Mouse (Mus musculus) embryonic fibroblast, embryonic 13.5 days (primary cell): Measurements from ENCODE around the gene Tecr. TPM values are rescaled to one million over a fixed set of nuclear protein-coding genes. Genes with fewer than 3 reads are reported as not detected.

Experiments
- H3K27ac ChIP-seq: 2 replicates; pipeline ENCODE4 v1.5.1; 2012; ENCODE audit warnings: low read length, control low read depth, inconsistent platforms; ENCODE audit not compliant: insufficient read depth
- H3K4me1 ChIP-seq: 2 replicates; pipeline ENCODE4 v1.6.1; 2011; ENCODE audit warnings: low read length; ENCODE audit not compliant: control insufficient read depth, insufficient read depth
- H3K4me3 ChIP-seq: 2 replicates; pipeline ENCODE4 v1.5.1; 2011; ENCODE audit warnings: mild to moderate bottlenecking, control low read depth, low read length; ENCODE audit not compliant: insufficient read depth
- CTCF ChIP-seq: IDR thresholded peaks from 2 replicates; pipeline ENCODE4 v1.5.1; 2011; ENCODE audit warnings: mild to moderate bottlenecking, control low read depth, low read length, moderate library complexity, borderline replicate concordance; ENCODE audit not compliant: insufficient read depth
- POLR2A ChIP-seq: IDR thresholded peaks from 2 replicates; pipeline ENCODE4 v1.6.1; 2011; ENCODE audit warnings: low read depth, mild to moderate bottlenecking, control low read depth, low read length, moderate library complexity
- polyA plus RNA-seq: library from polyadenylated mRNA; stranded (reverse); fragments of >200 nt; gene quantifications from 2 replicates; pipeline ENCODE4 v1.2.4, GENCODE M21; 2011; ENCODE audit warnings: low read depth; ENCODE audit not compliant: missing spikeins, insufficient read length

The Tecr gene
- polyA plus RNA-seq, 1 experiment: 210 TPM

- H3K4me1 ChIP-seq: no peaks in the 10 kb centered on the region
- H3K27ac ChIP-seq: no peak overlapping the region
Measured at GRCm38 (mm10) chr8:83619568-83620285, 12.0 kb upstream of the Tecr start.

GRCm38 (mm10) chr8:83618566-83618965 is 10.8 kb upstream of the Tecr start:
- TF ChIP-seq POLR2A: no peak
- TF ChIP-seq CTCF: no peak
- Histone ChIP-seq H3K27ac (no peak overlapping the region), H3K4me3 (no peak overlapping the region), H3K4me1 (no peaks in the 10 kb centered on the region)

More at GRCm38 (mm10) chr8:83619568-83620285, 12.0 kb upstream of the Tecr start:
- no peak overlapping the region for H3K4me3 ChIP-seq
- TF ChIP-seq POLR2A (no peak), CTCF (no peak)

GRCm38 (mm10) chr8:83617111-83617510 is 9.3 kb upstream of the Tecr start:
- Histone ChIP-seq H3K4me1 (no peaks in the 10 kb centered on the region), H3K4me3 (no peak overlapping the region), H3K27ac (no peak overlapping the region)
- TF ChIP-seq POLR2A (no peak), CTCF (no peak)

GRCm38 (mm10) chr8:83616625-83617024 is 8.9 kb upstream of the Tecr start:
- Histone ChIP-seq H3K4me3 (no peak overlapping the region), H3K27ac (no peak overlapping the region), H3K4me1 (no peaks in the 10 kb centered on the region)
- TF ChIP-seq CTCF: no peak
- no peak for TF ChIP-seq POLR2A

- Histone ChIP-seq H3K4me1 (0 out of 2 replicates have a peak, but pooled peaks cover 2% of the 10 kb centered on the region), H3K27ac (no peak overlapping the region)
Measured at GRCm38 (mm10) chr8:83613695-83614094, 5.9 kb upstream of the Tecr start.

GRCm38 (mm10) chr8:83611921-83612320 is 4.2 kb upstream of the Tecr start:
- Histone ChIP-seq H3K27ac (no peak overlapping the region), H3K4me1 (0 out of 2 replicates have a peak, but pooled peaks cover 2% of the 10 kb centered on the region), H3K4me3 (no peak overlapping the region)
- TF ChIP-seq CTCF: no peak
- no peak for TF ChIP-seq POLR2A

More at GRCm38 (mm10) chr8:83613695-83614094, 5.9 kb upstream of the Tecr start:
- TF ChIP-seq POLR2A (0 out of 2 replicates have a peak, but pooled peaks have one; percentile 10), CTCF (no peak)
- H3K4me3 ChIP-seq: no peak overlapping the region

GRCm38 (mm10) chr8:83609547-83610180 is 1.9 kb upstream of the Tecr start:
- H3K4me1 ChIP-seq: 0 out of 2 replicates have a peak, but pooled peaks cover 2% of the 10 kb centered on the region
- peak overlapping the region; percentile 92; the same call in 1 of the 2 replicates for H3K27ac ChIP-seq
- TF ChIP-seq CTCF (no peak), POLR2A (no peak)
- H3K4me3 ChIP-seq: peak overlapping the region; percentile 93

- H3K4me1 ChIP-seq: 0 out of 2 replicates have a peak, but pooled peaks cover 2% of the 10 kb centered on the region
- TF ChIP-seq POLR2A: no peak
- no peak for TF ChIP-seq CTCF
- peak overlapping the region; percentile 93 for H3K4me3 ChIP-seq
- peak overlapping the region; percentile 92 for H3K27ac ChIP-seq
Measured at GRCm38 (mm10) chr8:83609086-83609485, 1.3 kb upstream of the Tecr start.

GRCm38 (mm10) chr8:83608398-83608829 is 643 bp upstream of the Tecr start:
- Histone ChIP-seq H3K4me3 (peak overlapping the region; percentile 93), H3K27ac (peak overlapping the region; percentile 92), H3K4me1 (0 out of 2 replicates have a peak, but pooled peaks cover 2% of the 10 kb centered on the region)
- TF ChIP-seq POLR2A: peak; percentile 54; the same call in 1 of the 2 replicates
- TF ChIP-seq CTCF: no peak

- peaks cover 10% of the 10 kb centered on the region; the same call in 1 of the 2 replicates for H3K4me1 ChIP-seq
- no peak overlapping the region for H3K4me3 ChIP-seq
- peak overlapping the region; percentile 84 for H3K27ac ChIP-seq
- TF ChIP-seq POLR2A: 0 out of 2 replicates have a peak, but pooled peaks have one; percentile 31
- no peak for TF ChIP-seq CTCF
Measured at GRCm38 (mm10) chr8:83602650-83603029, 5.1 kb downstream of the Tecr start.
